Mouse (Mus musculus): ENCODE results near the gene Plxna2. TPM values are rescaled to one million over a fixed set of nuclear protein-coding genes. Genes with fewer than 3 reads are reported as not detected.

Plxna2 gene
- polyA plus RNA-seq, 2 experiments = 11.0 to 11.9 TPM

DNA sequence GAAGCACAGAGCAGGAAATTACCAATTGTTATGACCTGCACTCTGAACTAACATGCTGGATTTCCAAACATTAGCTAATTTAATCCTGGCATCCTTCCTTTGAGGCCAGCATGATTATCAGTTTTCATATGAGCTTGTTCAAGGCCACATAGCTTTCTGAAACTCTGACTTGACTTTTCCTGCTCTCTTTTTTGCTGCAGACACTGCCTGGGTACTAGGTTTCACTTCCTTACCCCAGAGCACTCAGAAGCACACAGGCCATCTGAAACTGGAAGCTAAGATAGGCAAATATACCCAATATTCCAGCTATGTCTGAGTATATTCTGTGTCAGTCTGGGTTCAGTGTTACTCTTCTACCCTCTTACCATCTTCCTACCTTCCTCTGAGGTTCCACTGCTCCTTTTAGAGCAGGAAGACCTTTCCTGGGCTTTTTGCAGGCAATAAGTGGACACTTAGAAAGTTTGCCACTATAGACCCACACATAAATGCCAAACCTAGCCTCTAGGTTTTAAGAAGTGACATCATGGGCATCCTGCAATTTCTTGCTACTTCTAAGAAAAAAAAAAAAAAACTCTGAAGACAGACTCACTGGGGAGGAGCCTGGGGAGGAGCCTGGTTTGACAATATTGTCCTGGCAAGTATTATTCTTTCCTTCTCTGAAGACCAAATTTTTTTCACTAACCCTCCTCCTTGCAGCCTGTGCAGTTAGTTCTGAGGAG, 157.8 kb downstream of the Plxna2 start:
- no peak overlapping the region for H3K9ac ChIP-seq (ENCODE audit: low read depth, low read length, severe bottlenecking)
- H3K27ac ChIP-seq (replicated peaks; ENCODE audit: low read depth, low read length) = no peak overlapping the region
- no peaks in the 10 kb centered on the region for H3K36me3 ChIP-seq (ENCODE audit: control insufficient read depth, insufficient read depth, low read length)
- TF ChIP-seq POLR2A (IDR thresholded peaks at IDR 0.05; ENCODE audit: borderline replicate concordance, extremely low read depth, insufficient read depth, insufficient read length) = no peak
- no peak overlapping the region for H3K4me3 ChIP-seq (replicated peaks; ENCODE audit: low read length)
- H3K27me3 ChIP-seq (ENCODE audit: control insufficient read depth, insufficient read depth, low read length) = no peaks in the 10 kb centered on the region
- no peaks in the 10 kb centered on the region for H3K9me3 ChIP-seq (ENCODE audit: control insufficient read depth, low read length)
- ATAC-seq (ENCODE audit: low FRiP score, low read depth) (no peak), DNase-seq (ENCODE audit: low spot score) (no peak)
- H3K4me2 ChIP-seq (replicated peaks; ENCODE audit: low read depth, low read length, severe bottlenecking) = no peak overlapping the region
- no peaks in the 10 kb centered on the region for H3K4me1 ChIP-seq (ENCODE audit: control insufficient read depth, insufficient read depth, low read length)

- TF ChIP-seq POLR2A (IDR thresholded peaks at IDR 0.05; ENCODE audit: borderline replicate concordance, extremely low read depth, insufficient read depth, insufficient read length) = no peak
- 86% methylated on average over 5 of the region's 5 CpGs for WGBS
- Histone ChIP-seq H3K27ac (replicated peaks; ENCODE audit: low read depth, low read length) (no peak overlapping the region), H3K36me3 (ENCODE audit: control insufficient read depth, insufficient read depth, low read length) (no peaks in the 10 kb centered on the region), H3K27me3 (ENCODE audit: control insufficient read depth, insufficient read depth, low read length) (no peaks in the 10 kb centered on the region), H3K9ac (ENCODE audit: low read depth, low read length, severe bottlenecking) (no peak overlapping the region), H3K4me2 (replicated peaks; ENCODE audit: low read depth, low read length, severe bottlenecking) (no peak overlapping the region), H3K9me3 (ENCODE audit: control insufficient read depth, low read length) (no peaks in the 10 kb centered on the region), H3K4me1 (ENCODE audit: control insufficient read depth, insufficient read depth, low read length) (no peaks in the 10 kb centered on the region), H3K4me3 (replicated peaks; ENCODE audit: low read length) (no peak overlapping the region)
- DNase-seq (ENCODE audit: low spot score) (no peak), ATAC-seq (ENCODE audit: low FRiP score, low read depth) (no peak)
Observed at GRCm38 (mm10) chr1:194776510-194777244, 158.7 kb downstream of the Plxna2 start.

GRCm38 (mm10) chr1:194777608-194778007, 159.6 kb downstream of the Plxna2 start:
- Histone ChIP-seq H3K4me3 (replicated peaks; ENCODE audit: low read length) (no peak overlapping the region), H3K4me1 (ENCODE audit: control insufficient read depth, insufficient read depth, low read length) (no peaks in the 10 kb centered on the region), H3K9ac (ENCODE audit: low read depth, low read length, severe bottlenecking) (no peak overlapping the region), H3K9me3 (ENCODE audit: control insufficient read depth, low read length) (no peaks in the 10 kb centered on the region), H3K27ac (replicated peaks; ENCODE audit: low read depth, low read length) (no peak overlapping the region), H3K4me2 (replicated peaks; ENCODE audit: low read depth, low read length, severe bottlenecking) (no peak overlapping the region), H3K27me3 (ENCODE audit: control insufficient read depth, insufficient read depth, low read length) (no peaks in the 10 kb centered on the region), H3K36me3 (ENCODE audit: control insufficient read depth, insufficient read depth, low read length) (no peaks in the 10 kb centered on the region)
- no peak for ATAC-seq (ENCODE audit: low FRiP score, low read depth)
- WGBS = 78% methylated on average over 2 of the region's 2 CpGs
- TF ChIP-seq POLR2A (IDR thresholded peaks at IDR 0.05; ENCODE audit: borderline replicate concordance, extremely low read depth, insufficient read depth, insufficient read length) = no peak
- DNase-seq (ENCODE audit: low spot score) = no peak

GRCm38 (mm10) chr1:194780392-194780791, 162.4 kb downstream of the Plxna2 start:
- H3K27me3 ChIP-seq (ENCODE audit: control insufficient read depth, insufficient read depth, low read length) = no peaks in the 10 kb centered on the region
- ATAC-seq (ENCODE audit: low FRiP score, low read depth) (no peak), DNase-seq (ENCODE audit: low spot score) (no peak)
- TF ChIP-seq POLR2A (IDR thresholded peaks at IDR 0.05; ENCODE audit: borderline replicate concordance, extremely low read depth, insufficient read depth, insufficient read length) = no peak
- H3K9ac ChIP-seq (ENCODE audit: low read depth, low read length, severe bottlenecking) = no peak overlapping the region
- H3K4me3 ChIP-seq (replicated peaks; ENCODE audit: low read length) = no peak overlapping the region
- WGBS = 75% methylated on average over 3 of the region's 3 CpGs
- no peaks in the 10 kb centered on the region for H3K4me1 ChIP-seq (ENCODE audit: control insufficient read depth, insufficient read depth, low read length)
- H3K9me3 ChIP-seq (ENCODE audit: control insufficient read depth, low read length) = no peaks in the 10 kb centered on the region
- H3K4me2 ChIP-seq (replicated peaks; ENCODE audit: low read depth, low read length, severe bottlenecking) = no peak overlapping the region
- H3K27ac ChIP-seq (replicated peaks; ENCODE audit: low read depth, low read length) = no peak overlapping the region
- H3K36me3 ChIP-seq (ENCODE audit: control insufficient read depth, insufficient read depth, low read length) = no peaks in the 10 kb centered on the region

- Histone ChIP-seq H3K36me3 (ENCODE audit: control insufficient read depth, insufficient read depth, low read length) (no peaks in the 10 kb centered on the region), H3K9ac (ENCODE audit: low read depth, low read length, severe bottlenecking) (no peak overlapping the region), H3K27ac (replicated peaks; ENCODE audit: low read depth, low read length) (no peak overlapping the region), H3K4me2 (replicated peaks; ENCODE audit: low read depth, low read length, severe bottlenecking) (no peak overlapping the region), H3K27me3 (ENCODE audit: control insufficient read depth, insufficient read depth, low read length) (no peaks in the 10 kb centered on the region), H3K9me3 (ENCODE audit: control insufficient read depth, low read length) (no peaks in the 10 kb centered on the region), H3K4me1 (ENCODE audit: control insufficient read depth, insufficient read depth, low read length) (no peaks in the 10 kb centered on the region), H3K4me3 (replicated peaks; ENCODE audit: low read length) (no peak overlapping the region)
- no peak for ATAC-seq (ENCODE audit: low FRiP score, low read depth)
- 65% methylated on average over 5 of the region's 5 CpGs for WGBS
- TF ChIP-seq POLR2A (IDR thresholded peaks at IDR 0.05; ENCODE audit: borderline replicate concordance, extremely low read depth, insufficient read depth, insufficient read length) = no peak
- DNase-seq (ENCODE audit: low spot score) = no peak
Observed at GRCm38 (mm10) chr1:194780794-194781390, 162.9 kb downstream of the Plxna2 start.
